Mouse (Mus musculus) myocyte (in vitro differentiated cells): ENCODE data around the gene Myh7b.

Experiments
- E2F4 ChIP-seq: IDR thresholded peaks from one replicate; pipeline ENCODE4 v1.6.1; 2011; ENCODE audit warnings: mild to moderate bottlenecking, control low read depth, moderate library complexity; ENCODE audit not compliant: insufficient read depth
- POLR2A ChIP-seq: IDR thresholded peaks from one replicate; pipeline ENCODE4 v1.6.1; 2011; ENCODE audit warnings: low read depth, mild to moderate bottlenecking, control low read depth, moderate library complexity; ENCODE audit not compliant: insufficient read length
- POLR2AphosphoS2 ChIP-seq: IDR thresholded peaks from one replicate; pipeline ENCODE4 v1.6.1; 2011; ENCODE audit warnings: low read depth, control low read depth; ENCODE audit not compliant: insufficient read length

DNA sequence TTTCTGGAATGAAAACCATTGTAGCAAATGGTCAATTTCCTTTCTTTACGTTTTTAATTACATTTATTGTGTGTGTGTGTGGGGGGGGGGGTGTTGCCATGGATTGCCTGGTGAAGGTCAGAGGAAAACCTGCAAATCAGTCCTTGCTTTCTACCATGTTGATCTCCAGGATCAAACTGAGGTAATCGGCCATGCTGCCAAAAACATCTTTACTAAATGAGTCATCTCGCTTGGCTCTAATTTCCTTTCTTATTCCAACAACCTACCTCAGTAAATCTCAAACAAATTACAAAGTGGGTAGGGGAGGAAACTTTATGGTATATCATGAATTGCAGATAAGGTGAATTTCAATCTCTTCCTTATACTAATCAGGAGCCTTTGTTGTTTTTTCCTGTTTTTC, 22.9 kb upstream of the Myh7b start:
- no peak for TF ChIP-seq POLR2AphosphoS2
- no peak for TF ChIP-seq POLR2A
- TF ChIP-seq E2F4: no peak
